Mouse (Mus musculus) c-Kit-negative CD71-positive TER-119-positive erythroid progenitor cells, embryonic 14.5 days (primary cell): Measurements from ENCODE around the gene Slc22a5.

Source experiments
- DNase-seq: peaks from one replicate; pipeline ENCODE4 v3.0.0-alpha.2; 2013; ENCODE audit warnings: low read depth, low spot score

Gene Slc22a5

GRCm38 (mm10) chr11:53841514-53841913 lies 49.9 kb downstream of the Slc22a5 start:
- DNase-seq, result no peak

- no peak for DNase-seq
These were observed 51.5 kb downstream of the Slc22a5 start for GRCm38 (mm10) chr11:53839663-53840642.

- no peak for DNase-seq
These were observed 52.3 kb downstream of the Slc22a5 start for GRCm38 (mm10) chr11:53839147-53839546.

GRCm38 (mm10) chr11:53837731-53838130 lies 53.7 kb downstream of the Slc22a5 start:
- no peak for DNase-seq

DNA sequence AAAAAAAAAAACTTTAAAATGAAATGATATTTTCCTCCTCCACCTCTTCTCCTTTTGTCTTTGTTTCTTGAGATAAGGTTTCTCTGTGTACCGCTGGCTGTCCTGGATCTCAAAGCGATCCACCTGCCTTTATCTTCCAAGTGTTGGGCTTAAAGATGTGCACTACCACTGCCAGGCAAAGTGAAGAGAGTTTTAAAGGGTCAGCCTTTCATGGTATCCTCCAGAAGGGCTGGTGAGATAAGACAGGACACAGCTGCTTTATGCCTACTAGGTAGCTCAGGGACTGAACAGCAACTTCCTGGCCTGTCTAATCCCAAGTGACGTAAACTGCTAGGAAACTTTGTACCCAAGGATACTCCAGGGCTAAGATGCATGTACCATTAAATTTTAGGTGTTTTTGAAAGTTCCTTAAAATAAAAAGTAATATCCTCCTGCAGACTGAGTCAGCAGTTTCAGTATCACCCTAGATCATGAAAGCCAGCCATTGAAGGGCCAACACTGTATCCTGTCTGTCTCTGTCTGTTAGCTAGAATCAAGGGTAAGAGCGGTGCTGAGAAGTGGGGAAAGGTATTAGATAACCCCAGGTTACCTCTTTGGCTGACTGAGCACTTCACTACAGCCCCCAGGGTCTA lies 56.0 kb downstream of the Slc22a5 start:
- DNase-seq, result no peak

GRCm38 (mm10) chr11:53825409-53825808 lies 66.1 kb downstream of the Slc22a5 start:
- no peak for DNase-seq

DNA sequence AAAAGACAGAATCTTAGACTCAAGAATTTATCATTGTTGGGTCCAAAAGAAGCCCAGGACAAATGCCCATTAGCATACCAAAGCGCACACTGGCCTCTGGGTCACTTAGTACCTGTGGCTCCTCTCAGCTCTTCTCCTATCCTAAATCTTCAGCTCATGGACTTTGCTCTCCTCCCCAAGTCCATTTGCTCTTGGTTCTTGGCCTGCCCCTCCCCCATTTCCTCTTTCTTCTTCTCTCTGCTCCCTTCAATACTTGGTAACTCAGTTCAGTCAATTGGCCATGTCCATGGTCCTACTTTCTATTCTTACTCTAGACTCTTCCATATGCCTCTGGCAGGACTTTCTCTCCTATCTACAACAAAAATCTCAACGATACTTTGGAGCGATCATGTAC lies 69.5 kb downstream of the Slc22a5 start:
- DNase-seq, result no peak

- DNase-seq, result no peak
These were observed 70.1 kb downstream of the Slc22a5 start for GRCm38 (mm10) chr11:53821230-53821944.

DNA sequence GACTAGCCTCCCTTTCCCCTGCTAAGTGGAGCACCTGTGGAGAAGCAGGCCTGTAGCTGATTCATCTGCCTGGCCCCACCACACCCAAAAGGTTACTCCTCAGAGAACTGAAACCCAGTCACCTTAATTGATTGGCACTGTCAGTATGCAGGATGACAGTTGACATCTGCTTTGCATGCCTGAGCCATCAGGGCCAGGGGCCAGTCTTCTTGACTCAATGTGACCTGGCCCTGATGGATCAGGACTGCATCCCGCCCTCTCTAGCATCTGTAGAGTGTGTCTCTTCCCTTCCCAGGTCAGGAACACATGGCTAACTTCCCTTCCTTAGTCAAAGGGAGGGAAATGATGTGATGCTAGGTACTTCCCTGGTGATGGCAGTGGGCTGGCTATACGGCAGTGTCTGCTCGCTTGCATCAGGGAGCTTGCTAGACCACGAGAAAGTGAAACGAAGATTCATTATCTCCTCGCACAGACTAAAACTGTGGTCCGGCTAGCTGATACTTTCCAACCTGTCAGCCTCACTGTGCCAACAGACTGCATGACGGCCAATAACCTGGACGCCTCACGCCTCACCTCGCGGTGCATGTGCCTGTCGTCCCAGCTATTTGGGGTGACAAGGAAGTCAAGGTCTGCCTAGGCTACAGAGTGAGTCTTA lies 70.8 kb downstream of the Slc22a5 start:
- no peak for DNase-seq

GRCm38 (mm10) chr11:53819511-53819910 lies 71.9 kb downstream of the Slc22a5 start:
- DNase-seq, result no peak

DNA sequence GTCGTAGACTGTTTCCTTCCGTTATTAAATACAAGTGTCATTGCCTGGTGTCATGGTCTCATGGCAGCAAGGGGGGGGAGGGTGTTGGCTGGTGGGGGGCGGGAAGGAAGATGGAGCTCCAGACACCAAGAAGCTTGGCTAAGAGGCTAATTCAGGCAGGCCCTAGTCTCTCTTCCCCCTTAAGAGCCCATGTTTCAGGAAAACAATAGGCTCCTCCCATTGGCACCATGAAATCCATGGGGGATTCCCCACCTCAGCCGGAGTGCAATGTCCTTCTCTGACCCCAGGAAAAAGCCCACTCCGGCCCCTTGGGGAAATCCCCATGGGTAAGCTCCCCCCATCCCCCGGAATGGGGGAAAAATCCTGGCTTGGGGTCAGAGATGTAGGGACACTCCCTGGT lies 72.7 kb downstream of the Slc22a5 start:
- DNase-seq, result no peak

DNA sequence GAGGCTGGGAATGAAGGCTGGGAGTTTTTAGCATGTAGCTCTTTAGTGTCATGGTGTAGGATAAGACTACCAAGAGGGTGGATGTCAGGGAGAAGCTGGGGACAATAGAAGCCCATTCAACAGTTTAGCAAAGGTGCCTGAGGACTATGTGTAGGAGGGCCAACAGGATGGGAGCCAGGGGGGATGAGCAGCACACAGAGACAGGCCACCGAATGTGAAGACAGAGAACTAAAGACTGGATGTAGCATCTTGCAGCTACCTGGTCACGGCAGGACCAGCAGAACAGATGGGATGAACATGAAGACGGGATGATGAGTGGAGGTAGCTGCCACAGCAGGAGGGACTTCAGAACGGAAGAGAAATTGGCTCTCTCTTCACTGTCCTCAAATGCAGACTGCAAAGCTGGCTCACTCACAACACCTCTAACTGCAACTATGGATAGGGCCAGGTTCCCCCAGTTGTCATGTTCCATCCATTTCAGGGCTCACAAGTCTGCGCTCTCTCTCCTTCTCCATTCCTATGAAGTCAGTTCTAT lies 74.6 kb downstream of the Slc22a5 start:
- no peak for DNase-seq

- DNase-seq, result no peak
These were observed 76.7 kb downstream of the Slc22a5 start for GRCm38 (mm10) chr11:53814810-53815209.
